Mouse (Mus musculus): ENCODE results near the gene Cdca4. TPM values are rescaled to one million over a fixed set of nuclear protein-coding genes. Genes with fewer than 3 reads are reported as not detected.

Cdca4 gene
- polyA plus RNA-seq, 1 experiment from 2014 or later = 10.7 TPM

- Histone ChIP-seq H3K79me2 (ENCODE audit: inconsistent target) (no peaks in the 10 kb centered on the region), H3K36me3 (ENCODE audit: inconsistent target) (no peaks in the 10 kb centered on the region), H3K27ac (peak overlapping the region; percentile 66), H3K4me3 (ENCODE audit: inconsistent target) (no peak overlapping the region)
- WGBS (ENCODE audit: missing documents) = 54% methylated on average over 8 of the region's 8 CpGs
Measured at GRCm38 (mm10) chr12:112866467-112867080, 37.4 kb upstream of the Cdca4 start.

- WGBS (ENCODE audit: missing documents) = 26% methylated on average over 7 of the region's 7 CpGs
- Histone ChIP-seq H3K4me3 (ENCODE audit: inconsistent target) (no peak overlapping the region), H3K27ac (peak overlapping the region; percentile 52)
Measured at GRCm38 (mm10) chr12:112864804-112865203, 35.6 kb upstream of the Cdca4 start.

GRCm38 (mm10) chr12:112861911-112862321 lies 32.7 kb upstream of the Cdca4 start:
- WGBS (ENCODE audit: missing documents) = 91% methylated on average over 9 of the region's 9 CpGs
- no peak overlapping the region for H3K27ac ChIP-seq
- no peak overlapping the region for H3K4me3 ChIP-seq (ENCODE audit: inconsistent target)
- H3K36me3 ChIP-seq (ENCODE audit: inconsistent target) = no peaks in the 10 kb centered on the region
- H3K79me2 ChIP-seq (ENCODE audit: inconsistent target) = no peaks in the 10 kb centered on the region; the same call in 1 of the 2 replicates

More at GRCm38 (mm10) chr12:112864804-112865203, 35.6 kb upstream of the Cdca4 start:
- H3K36me3 ChIP-seq (ENCODE audit: inconsistent target) = no peaks in the 10 kb centered on the region
- H3K79me2 ChIP-seq (ENCODE audit: inconsistent target) = no peaks in the 10 kb centered on the region

- peak overlapping the region; percentile 33; the same call in 1 of the 2 replicates for H3K27ac ChIP-seq
- H3K4me3 ChIP-seq (ENCODE audit: inconsistent target) = peak overlapping the region; percentile 30
Measured at GRCm38 (mm10) chr12:112860765-112861164, 31.5 kb upstream of the Cdca4 start.

GRCm38 (mm10) chr12:112859930-112860329 lies 30.7 kb upstream of the Cdca4 start:
- Histone ChIP-seq H3K27ac (peak overlapping the region; percentile 33; the same call in 1 of the 2 replicates), H3K4me3 (ENCODE audit: inconsistent target) (peak overlapping the region; percentile 30), H3K79me2 (ENCODE audit: inconsistent target) (no peaks in the 10 kb centered on the region; the same call in 1 of the 2 replicates), H3K36me3 (ENCODE audit: inconsistent target) (no peaks in the 10 kb centered on the region)
- 6% methylated on average over 8 of the region's 8 CpGs for WGBS (ENCODE audit: missing documents)

More at GRCm38 (mm10) chr12:112860765-112861164, 31.5 kb upstream of the Cdca4 start:
- no peaks in the 10 kb centered on the region for H3K36me3 ChIP-seq (ENCODE audit: inconsistent target)
- no peaks in the 10 kb centered on the region; the same call in 1 of the 2 replicates for H3K79me2 ChIP-seq (ENCODE audit: inconsistent target)
- 25% methylated on average over 7 of the region's 7 CpGs for WGBS (ENCODE audit: missing documents)

GRCm38 (mm10) chr12:112858581-112859336 lies 29.5 kb upstream of the Cdca4 start:
- Histone ChIP-seq H3K79me2 (ENCODE audit: inconsistent target) (no peaks in the 10 kb centered on the region; the same call in 1 of the 2 replicates), H3K4me3 (ENCODE audit: inconsistent target) (no peak overlapping the region), H3K36me3 (ENCODE audit: inconsistent target) (no peaks in the 10 kb centered on the region), H3K27ac (no peak overlapping the region)
- WGBS (ENCODE audit: missing documents) = 92% methylated on average over 9 of the region's 9 CpGs

- Histone ChIP-seq H3K36me3 (ENCODE audit: inconsistent target) (no peaks in the 10 kb centered on the region; the same call in 1 of the 2 replicates), H3K27ac (no peak overlapping the region), H3K79me2 (ENCODE audit: inconsistent target) (no peaks in the 10 kb centered on the region; the same call in 1 of the 2 replicates), H3K4me3 (ENCODE audit: inconsistent target) (no peak overlapping the region)
- 53% methylated on average over 9 of the region's 9 CpGs for WGBS (ENCODE audit: missing documents)
Measured at GRCm38 (mm10) chr12:112857021-112857925, 28.1 kb upstream of the Cdca4 start.

- Histone ChIP-seq H3K79me2 (ENCODE audit: inconsistent target) (no peaks in the 10 kb centered on the region; the same call in 1 of the 2 replicates), H3K27ac (no peak overlapping the region), H3K36me3 (ENCODE audit: inconsistent target) (peaks cover 9% of the 10 kb centered on the region; the same call in 1 of the 2 replicates), H3K4me3 (ENCODE audit: inconsistent target) (no peak overlapping the region)
- WGBS (ENCODE audit: missing documents) = 98% methylated on average over 3 of the region's 3 CpGs
Measured at GRCm38 (mm10) chr12:112856338-112856737, 27.1 kb upstream of the Cdca4 start.

- no peak overlapping the region for H3K4me3 ChIP-seq (ENCODE audit: inconsistent target)
- 57% methylated on average over 7 of the region's 7 CpGs for WGBS (ENCODE audit: missing documents)
- H3K36me3 ChIP-seq (ENCODE audit: inconsistent target) = peaks cover 9% of the 10 kb centered on the region; the same call in 1 of the 2 replicates
- no peaks in the 10 kb centered on the region; the same call in 1 of the 2 replicates for H3K79me2 ChIP-seq (ENCODE audit: inconsistent target)
- no peak overlapping the region for H3K27ac ChIP-seq
Measured at GRCm38 (mm10) chr12:112854610-112855333, 25.5 kb upstream of the Cdca4 start.

GRCm38 (mm10) chr12:112853050-112853729 lies 24.0 kb upstream of the Cdca4 start:
- Histone ChIP-seq H3K36me3 (ENCODE audit: inconsistent target) (peaks cover 9% of the 10 kb centered on the region; the same call in 1 of the 2 replicates), H3K79me2 (ENCODE audit: inconsistent target) (no peaks in the 10 kb centered on the region; the same call in 1 of the 2 replicates), H3K27ac (no peak overlapping the region), H3K4me3 (ENCODE audit: inconsistent target) (no peak overlapping the region)
- 68% methylated on average over 11 of the region's 11 CpGs for WGBS (ENCODE audit: missing documents)

- WGBS (ENCODE audit: missing documents) = 86% methylated on average over 5 of the region's 8 CpGs
Measured at GRCm38 (mm10) chr12:112851116-112851515, 21.9 kb upstream of the Cdca4 start.

GRCm38 (mm10) chr12:112850344-112850743 lies 21.1 kb upstream of the Cdca4 start:
- no peak overlapping the region for H3K27ac ChIP-seq
- H3K4me3 ChIP-seq (ENCODE audit: inconsistent target) = no peak overlapping the region
- H3K79me2 ChIP-seq (ENCODE audit: inconsistent target) = no peaks in the 10 kb centered on the region
- 90% methylated on average over 9 of the region's 9 CpGs for WGBS (ENCODE audit: missing documents)
- peaks cover 9% of the 10 kb centered on the region; the same call in 1 of the 2 replicates for H3K36me3 ChIP-seq (ENCODE audit: inconsistent target)

More at GRCm38 (mm10) chr12:112851116-112851515, 21.9 kb upstream of the Cdca4 start:
- Histone ChIP-seq H3K27ac (no peak overlapping the region), H3K79me2 (ENCODE audit: inconsistent target) (no peaks in the 10 kb centered on the region), H3K36me3 (ENCODE audit: inconsistent target) (peaks cover 9% of the 10 kb centered on the region; the same call in 1 of the 2 replicates), H3K4me3 (ENCODE audit: inconsistent target) (no peak overlapping the region)
